Mouse (Mus musculus): ENCODE measurements around the gene Slco2a1.

The Slco2a1 gene

GRCm38 (mm10) chr9:102988462-102988861 is at the start of gene Slco2a1:
Gene Slco2a1 (plus strand): TSS chr9:102988712.
- no peak for DNase-seq (ENCODE audit: low spot score)

- DNase-seq (ENCODE audit: low spot score), result no peak
These were observed 46.3 kb upstream of the Slco2a1 start for GRCm38 (mm10) chr9:102942221-102942620.

- DNase-seq (ENCODE audit: low spot score), result no peak
These were observed 43.6 kb upstream of the Slco2a1 start for GRCm38 (mm10) chr9:102944891-102945290.

GRCm38 (mm10) chr9:102946469-102947015 is 42.0 kb upstream of the Slco2a1 start:
- no peak for DNase-seq (ENCODE audit: low spot score)

GRCm38 (mm10) chr9:102948706-102949105 is 39.8 kb upstream of the Slco2a1 start:
- DNase-seq (ENCODE audit: low spot score), result no peak

- DNase-seq (ENCODE audit: low spot score), result no peak
These were observed 37.2 kb upstream of the Slco2a1 start for GRCm38 (mm10) chr9:102951091-102951994.

GRCm38 (mm10) chr9:102955866-102956265 is 32.6 kb upstream of the Slco2a1 start:
- DNase-seq (ENCODE audit: low spot score), result no peak

GRCm38 (mm10) chr9:102958703-102959102 is 29.8 kb upstream of the Slco2a1 start:
- no peak for DNase-seq (ENCODE audit: low spot score)

- no peak for DNase-seq (ENCODE audit: low spot score)
These were observed 27.0 kb upstream of the Slco2a1 start for GRCm38 (mm10) chr9:102961356-102962092.

GRCm38 (mm10) chr9:102962093-102962788 is 26.3 kb upstream of the Slco2a1 start:
- no peak for DNase-seq (ENCODE audit: low spot score)

- DNase-seq (ENCODE audit: low spot score), result no peak
These were observed 25.2 kb upstream of the Slco2a1 start for GRCm38 (mm10) chr9:102963321-102963720.

GRCm38 (mm10) chr9:102964644-102965043 is 23.9 kb upstream of the Slco2a1 start:
- no peak for DNase-seq (ENCODE audit: low spot score)

GRCm38 (mm10) chr9:102972393-102973050 is 16.0 kb upstream of the Slco2a1 start:
- DNase-seq (ENCODE audit: low spot score), result no peak

- DNase-seq (ENCODE audit: low spot score), result no peak
These were observed 12.6 kb upstream of the Slco2a1 start for GRCm38 (mm10) chr9:102975887-102976286.

- no peak for DNase-seq (ENCODE audit: low spot score)
These were observed 11.4 kb upstream of the Slco2a1 start for GRCm38 (mm10) chr9:102977090-102977489.

- DNase-seq (ENCODE audit: low spot score), result no peak
These were observed 10.6 kb upstream of the Slco2a1 start for GRCm38 (mm10) chr9:102977791-102978492.

- DNase-seq (ENCODE audit: low spot score), result no peak
These were observed 9.4 kb upstream of the Slco2a1 start for GRCm38 (mm10) chr9:102979011-102979700.

GRCm38 (mm10) chr9:102979956-102980355 is 8.6 kb upstream of the Slco2a1 start:
- DNase-seq (ENCODE audit: low spot score), result no peak

- no peak for DNase-seq (ENCODE audit: low spot score)
These were observed 8.1 kb upstream of the Slco2a1 start for GRCm38 (mm10) chr9:102980420-102980819.

- no peak for DNase-seq (ENCODE audit: low spot score)
These were observed 6.7 kb upstream of the Slco2a1 start for GRCm38 (mm10) chr9:102981791-102982190.

All from urinary bladder, postnatal 10 days (tissue).